Mouse (Mus musculus) embryonic facial prominence, embryonic 10.5 days (tissue): ENCODE measurements around the gene Fancd2os. TPM values are rescaled to one million over a fixed set of nuclear protein-coding genes. Genes with fewer than 3 reads are reported as not detected.

Source experiments
- DNase-seq: peaks from one replicate; pipeline ENCODE4 v3.0.0-alpha.2; 2017; ENCODE audit warnings: low spot score
- H3K27ac ChIP-seq: fragments of 300-500 bp; sonication (generic); replicated peaks from 2 replicates; pipeline ENCODE4 v1.5.1; 2016; ENCODE audit warnings: mild to moderate bottlenecking
- H3K27me3 ChIP-seq: fragments of 300-500 bp; sonication (generic); replicated peaks from 2 replicates; pipeline ENCODE4 v1.6.1; 2016; ENCODE audit warnings: low read depth, mild to moderate bottlenecking; ENCODE audit not compliant: poor library complexity, severe bottlenecking
- H3K36me3 ChIP-seq: fragments of 300-500 bp; sonication (generic); replicated peaks from 2 replicates; pipeline ENCODE4 v1.6.1; 2016; ENCODE audit warnings: mild to moderate bottlenecking, moderate library complexity
- H3K4me1 ChIP-seq: fragments of 300-500 bp; sonication (generic); 2 replicates; pipeline ENCODE4 v1.6.1; 2016
- H3K4me3 ChIP-seq: fragments of 300-500 bp; sonication (generic); 2 replicates; pipeline ENCODE4 v1.5.1; 2016; ENCODE audit warnings: mild to moderate bottlenecking, moderate library complexity
- H3K9me3 ChIP-seq: fragments of 300-500 bp; sonication (generic); 2 replicates; pipeline ENCODE4 v1.6.1; 2016; ENCODE audit warnings: mild to moderate bottlenecking
- WGBS: fragments of 180-500 bp; shearing (Covaris S2); methylation state at CpG from one replicate; pipeline ENCODE4 v1.1.7; 2016; 5-methylcytosine and 5-hydroxymethylcytosine counted together
- polyA plus RNA-seq: library from polyadenylated mRNA; unstranded; fragments of >200 nt; fragmentation: Nextera tagmentation; extraction: Ambion mirVana; gene quantifications from 2 replicates; pipeline ENCODE4 v1.2.1, GENCODE M21; 2016

The Fancd2os gene
- polyA plus RNA-seq: 0.22 TPM in 1 of 2 replicates, not detected in the other

GRCm38 (mm10) chr6:113600543-113601139 lies at the start of gene Fancd2os:
Fancd2os (minus strand) TSS chr6:113600715.
- H3K27ac ChIP-seq: 0 out of 2 replicates have a peak within 1 kb of the TSS, but pooled peaks have one; percentile 41
- peak; percentile 35 for DNase-seq
- no peaks in the 10 kb centered on the region for H3K27me3 ChIP-seq
- peaks cover 10% of the 10 kb centered on the region for H3K4me1 ChIP-seq
- H3K9me3 ChIP-seq: no peaks in the 10 kb centered on the region
- WGBS: 48% methylated on average over 23 of the region's 23 CpGs
- H3K4me3 ChIP-seq: peak within 1 kb of the TSS; percentile 16
- H3K36me3 ChIP-seq: peaks cover 15% of the 10 kb centered on the region

GRCm38 (mm10) chr6:113650197-113650640 lies 49.7 kb upstream of the Fancd2os start:
- Histone ChIP-seq H3K4me1 (peaks cover 5% of the 10 kb centered on the region), H3K36me3 (no peaks in the 10 kb centered on the region), H3K4me3 (no peak overlapping the region), H3K9me3 (no peaks in the 10 kb centered on the region), H3K27me3 (no peaks in the 10 kb centered on the region), H3K27ac (no peak overlapping the region)
- 81% methylated on average over 4 of the region's 4 CpGs for WGBS
- DNase-seq: no peak

DNA sequence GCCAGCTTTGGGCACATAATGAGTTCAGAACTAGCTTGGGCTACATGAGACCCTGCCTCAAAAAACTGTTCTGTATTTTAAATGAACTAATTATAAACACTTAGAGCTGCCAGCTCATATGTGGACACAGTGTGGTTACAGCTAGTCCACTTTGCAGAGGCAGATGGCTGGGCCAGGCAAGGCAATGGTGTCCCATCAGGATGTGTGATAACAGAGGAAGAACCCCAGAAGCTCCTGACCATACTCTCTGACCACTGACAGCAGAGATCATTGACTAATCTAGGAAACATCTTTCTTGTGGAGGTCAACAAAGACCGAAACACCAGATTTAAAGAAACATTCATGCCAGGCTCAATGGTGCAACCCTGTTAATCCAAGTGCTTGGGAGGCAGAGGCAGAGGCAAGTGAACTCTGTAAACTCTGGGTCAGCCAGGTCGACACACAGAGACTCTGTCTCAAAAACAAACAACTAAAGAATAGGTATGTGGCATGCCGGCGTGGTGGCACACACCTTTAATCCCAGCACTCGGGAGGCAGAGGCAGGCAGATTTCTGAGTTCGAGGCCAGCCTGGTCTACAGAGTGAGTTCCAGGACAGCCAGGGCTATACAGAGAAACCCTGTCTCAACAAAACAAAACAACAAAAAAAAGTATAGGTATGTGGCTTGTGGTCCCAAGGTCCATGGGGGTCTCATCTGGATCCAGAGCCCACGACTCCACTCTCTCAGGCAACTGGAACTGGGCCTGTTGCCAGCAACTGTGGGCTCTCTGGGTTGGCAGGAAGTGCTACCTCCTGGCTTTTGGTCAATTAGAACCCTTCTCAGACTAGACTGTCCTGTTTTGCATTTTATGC lies 49.1 kb upstream of the Fancd2os start:
- DNase-seq: no peak
- Histone ChIP-seq H3K27me3 (no peaks in the 10 kb centered on the region), H3K36me3 (no peaks in the 10 kb centered on the region), H3K4me3 (no peak overlapping the region), H3K27ac (no peak overlapping the region), H3K9me3 (no peaks in the 10 kb centered on the region), H3K4me1 (peaks cover 5% of the 10 kb centered on the region)
- WGBS: 87% methylated on average over 7 of the region's 7 CpGs

DNA sequence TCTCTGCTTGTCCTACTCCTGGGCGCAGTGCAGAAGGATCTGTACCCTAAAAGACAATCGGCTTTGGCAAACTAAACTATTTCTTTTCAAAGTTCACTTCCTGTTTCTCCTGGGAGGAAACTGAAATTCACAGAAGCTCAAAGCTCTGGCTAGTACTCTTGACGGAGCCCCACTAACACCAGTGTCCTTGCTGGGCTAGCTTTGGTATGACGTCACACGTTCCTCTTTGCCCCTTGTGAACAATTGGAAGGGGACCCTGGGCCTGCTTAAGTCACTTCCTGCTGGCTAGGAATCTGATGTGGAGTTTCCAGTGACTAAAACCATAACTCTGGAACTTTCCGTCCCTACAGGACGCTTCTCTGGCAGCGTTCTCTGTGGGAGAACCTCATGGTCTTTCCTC lies 44.3 kb upstream of the Fancd2os start:
- Histone ChIP-seq H3K4me1 (peaks cover 5% of the 10 kb centered on the region), H3K9me3 (no peaks in the 10 kb centered on the region), H3K27ac (no peak overlapping the region), H3K36me3 (no peaks in the 10 kb centered on the region), H3K27me3 (no peaks in the 10 kb centered on the region), H3K4me3 (no peak overlapping the region)
- 86% methylated on average over 8 of the region's 8 CpGs for WGBS
- DNase-seq: no peak

GRCm38 (mm10) chr6:113643967-113644366 lies 43.5 kb upstream of the Fancd2os start:
- Histone ChIP-seq H3K4me1 (peaks cover 3% of the 10 kb centered on the region), H3K27me3 (no peaks in the 10 kb centered on the region), H3K36me3 (no peaks in the 10 kb centered on the region), H3K4me3 (no peak overlapping the region), H3K9me3 (no peaks in the 10 kb centered on the region), H3K27ac (no peak overlapping the region)
- no peak for DNase-seq
- WGBS: 94% methylated on average over 2 of the region's 2 CpGs

DNA sequence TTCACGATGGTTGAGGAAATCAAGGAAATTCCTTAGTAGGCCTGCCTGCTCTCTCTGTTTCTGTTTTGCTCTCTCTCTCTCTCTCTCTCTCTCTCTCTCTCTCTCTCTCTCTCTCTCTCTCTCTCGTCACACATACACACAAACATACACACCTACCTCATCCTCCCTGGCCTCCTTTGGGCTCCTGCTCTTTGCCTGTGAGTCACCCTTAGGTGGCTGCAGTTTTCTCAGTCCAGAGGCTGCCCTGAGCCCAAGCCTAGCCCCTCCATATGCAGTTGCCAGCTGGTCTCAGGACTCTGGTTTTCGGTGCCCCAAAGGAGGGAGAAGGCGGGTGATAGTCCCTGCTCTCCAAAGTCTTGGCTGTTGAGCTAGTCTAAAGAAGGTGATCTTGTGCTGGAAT lies 42.5 kb upstream of the Fancd2os start:
- no peak overlapping the region for H3K27ac ChIP-seq
- peaks cover 7% of the 10 kb centered on the region; the same call in 1 of the 2 replicates for H3K4me1 ChIP-seq
- no peak for DNase-seq
- H3K27me3 ChIP-seq: no peaks in the 10 kb centered on the region
- H3K4me3 ChIP-seq: no peak overlapping the region
- H3K36me3 ChIP-seq: no peaks in the 10 kb centered on the region
- 88% methylated on average over 4 of the region's 4 CpGs for WGBS
- H3K9me3 ChIP-seq: no peaks in the 10 kb centered on the region

DNA sequence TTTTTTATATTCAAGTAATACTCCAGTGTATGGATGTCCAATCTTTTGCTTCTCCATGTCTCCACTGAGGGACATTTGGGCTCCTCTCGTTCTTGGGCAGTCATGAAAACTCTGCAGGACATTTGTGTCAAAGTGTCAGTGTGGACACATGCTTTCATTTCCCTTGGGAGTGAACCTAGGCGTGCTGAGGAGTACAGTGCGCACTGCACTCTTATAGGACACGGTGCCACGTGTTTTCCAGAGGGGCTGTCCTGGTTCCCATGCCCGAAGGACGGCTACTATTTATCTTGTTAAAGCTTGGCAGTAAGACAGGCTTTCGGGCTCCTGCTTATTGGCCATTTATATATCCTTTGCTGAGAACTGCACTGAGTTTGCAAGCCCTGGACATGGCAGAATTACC lies 42.1 kb upstream of the Fancd2os start:
- no peak for DNase-seq
- Histone ChIP-seq H3K27me3 (no peaks in the 10 kb centered on the region), H3K4me3 (no peak overlapping the region), H3K36me3 (no peaks in the 10 kb centered on the region), H3K9me3 (no peaks in the 10 kb centered on the region), H3K27ac (no peak overlapping the region), H3K4me1 (peaks cover 7% of the 10 kb centered on the region; the same call in 1 of the 2 replicates)
- 91% methylated on average over 8 of the region's 8 CpGs for WGBS

DNA sequence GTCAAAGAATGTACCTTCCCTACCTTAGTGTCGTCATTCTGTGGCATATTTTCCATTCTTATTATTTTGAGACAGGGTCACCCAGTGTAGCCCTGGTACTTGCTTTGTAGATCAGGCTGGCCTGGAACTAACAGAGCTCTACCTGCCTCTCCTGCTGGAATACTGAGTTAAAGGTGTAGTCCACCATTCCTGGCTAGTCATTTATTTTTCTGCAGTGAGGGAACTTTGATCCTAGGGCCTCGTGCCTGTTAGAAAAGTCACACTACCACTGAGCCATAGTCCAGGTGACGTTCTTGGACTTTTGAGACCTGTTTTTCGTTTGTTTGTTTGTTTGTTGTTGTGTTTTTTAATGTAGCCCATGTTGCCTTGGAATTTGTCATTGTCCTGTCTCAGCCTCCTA lies 38.7 kb upstream of the Fancd2os start:
- peaks cover 7% of the 10 kb centered on the region; the same call in 1 of the 2 replicates for H3K4me1 ChIP-seq
- no peaks in the 10 kb centered on the region for H3K27me3 ChIP-seq
- H3K27ac ChIP-seq: no peak overlapping the region
- WGBS: 82% methylated on average over 4 of the region's 4 CpGs
- H3K36me3 ChIP-seq: 0 out of 2 replicates have a peak, but pooled peaks cover 3% of the 10 kb centered on the region
- H3K9me3 ChIP-seq: no peaks in the 10 kb centered on the region
- no peak overlapping the region for H3K4me3 ChIP-seq
- no peak for DNase-seq

DNA sequence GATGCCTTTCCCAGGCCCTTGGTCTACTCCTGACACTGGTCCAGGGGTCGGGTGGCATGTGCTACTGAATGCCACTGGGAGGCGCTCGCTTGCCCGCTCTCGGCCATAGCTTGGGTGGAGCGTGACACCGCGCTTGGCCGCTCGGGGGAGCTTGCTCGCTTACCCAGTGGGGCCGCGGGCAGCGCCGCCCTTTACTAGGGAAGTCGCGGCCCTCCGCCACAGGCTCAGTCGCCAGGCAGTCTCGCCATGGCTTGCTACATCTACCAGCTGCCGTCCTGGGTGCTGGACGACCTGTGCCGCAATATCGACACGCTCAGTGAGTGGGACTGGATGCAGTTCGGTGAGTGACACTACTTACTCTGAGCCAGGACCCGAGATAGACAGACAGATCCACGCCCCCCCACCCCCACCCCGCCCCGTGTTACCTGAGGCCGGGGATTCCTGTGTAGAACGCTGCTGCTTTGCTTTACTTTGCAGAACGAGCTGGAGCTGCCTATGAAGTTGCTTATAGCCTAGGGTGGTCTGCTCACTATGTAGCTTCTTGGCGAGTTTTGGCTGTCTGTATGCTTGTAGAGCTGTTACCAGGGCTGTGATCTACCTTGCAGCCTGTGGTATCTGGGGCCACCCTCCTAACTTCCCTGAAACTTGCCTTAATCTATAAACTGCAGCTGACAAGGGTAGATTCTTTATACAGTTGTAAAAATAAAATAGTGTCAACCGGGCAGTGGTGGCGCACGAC lies 38.0 kb upstream of the Fancd2os start, which contains the start of gene Irak2:
TSS of gene Irak2 (plus strand) at position 166 of the 739 bp plus-strand sequence.
- H3K36me3 ChIP-seq: peaks cover 9% of the 10 kb centered on the region
- 9% methylated on average over 37 of the region's 37 CpGs for WGBS
- H3K4me1 ChIP-seq: peaks cover 7% of the 10 kb centered on the region; the same call in 1 of the 2 replicates
- DNase-seq: peak; percentile 95
- H3K9me3 ChIP-seq: no peaks in the 10 kb centered on the region
- H3K4me3 ChIP-seq: peak within 1 kb of the TSS; percentile 64
- no peaks in the 10 kb centered on the region for H3K27me3 ChIP-seq
- H3K27ac ChIP-seq: peak within 1 kb of the TSS; percentile 77

GRCm38 (mm10) chr6:113632863-113633262 lies 32.3 kb upstream of the Fancd2os start:
- H3K9me3 ChIP-seq: no peaks in the 10 kb centered on the region
- no peak overlapping the region for H3K27ac ChIP-seq
- H3K36me3 ChIP-seq: peaks cover 64% of the 10 kb centered on the region
- H3K27me3 ChIP-seq: no peaks in the 10 kb centered on the region
- H3K4me3 ChIP-seq: no peak overlapping the region
- DNase-seq: no peak
- 91% methylated on average over 4 of the region's 4 CpGs for WGBS
- no peaks in the 10 kb centered on the region for H3K4me1 ChIP-seq

DNA sequence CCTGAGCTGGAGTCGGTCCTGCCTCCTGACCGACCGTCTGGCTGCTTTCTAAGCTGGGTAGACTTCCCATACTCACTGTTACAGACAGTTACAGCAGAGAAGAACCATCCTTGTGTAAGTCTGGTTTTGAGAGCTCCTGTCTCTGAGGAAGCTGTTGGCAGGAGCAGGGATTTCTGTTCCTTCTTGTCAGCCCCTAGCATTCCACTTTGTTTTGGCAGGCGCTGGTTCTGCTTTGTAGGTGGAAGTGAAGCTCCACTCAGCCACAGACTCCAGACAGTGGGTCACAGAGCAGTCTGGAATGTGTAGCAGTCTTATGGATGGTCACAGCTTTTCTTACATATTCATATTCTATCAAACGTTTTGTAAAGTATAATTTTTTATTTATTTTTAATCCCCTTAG lies 29.8 kb upstream of the Fancd2os start:
- Histone ChIP-seq H3K36me3 (peaks cover 86% of the 10 kb centered on the region), H3K4me1 (peaks cover 9% of the 10 kb centered on the region), H3K27ac (no peak overlapping the region), H3K4me3 (no peak overlapping the region), H3K27me3 (no peaks in the 10 kb centered on the region), H3K9me3 (no peaks in the 10 kb centered on the region)
- no peak for DNase-seq
- 85% methylated on average over 5 of the region's 5 CpGs for WGBS

DNA sequence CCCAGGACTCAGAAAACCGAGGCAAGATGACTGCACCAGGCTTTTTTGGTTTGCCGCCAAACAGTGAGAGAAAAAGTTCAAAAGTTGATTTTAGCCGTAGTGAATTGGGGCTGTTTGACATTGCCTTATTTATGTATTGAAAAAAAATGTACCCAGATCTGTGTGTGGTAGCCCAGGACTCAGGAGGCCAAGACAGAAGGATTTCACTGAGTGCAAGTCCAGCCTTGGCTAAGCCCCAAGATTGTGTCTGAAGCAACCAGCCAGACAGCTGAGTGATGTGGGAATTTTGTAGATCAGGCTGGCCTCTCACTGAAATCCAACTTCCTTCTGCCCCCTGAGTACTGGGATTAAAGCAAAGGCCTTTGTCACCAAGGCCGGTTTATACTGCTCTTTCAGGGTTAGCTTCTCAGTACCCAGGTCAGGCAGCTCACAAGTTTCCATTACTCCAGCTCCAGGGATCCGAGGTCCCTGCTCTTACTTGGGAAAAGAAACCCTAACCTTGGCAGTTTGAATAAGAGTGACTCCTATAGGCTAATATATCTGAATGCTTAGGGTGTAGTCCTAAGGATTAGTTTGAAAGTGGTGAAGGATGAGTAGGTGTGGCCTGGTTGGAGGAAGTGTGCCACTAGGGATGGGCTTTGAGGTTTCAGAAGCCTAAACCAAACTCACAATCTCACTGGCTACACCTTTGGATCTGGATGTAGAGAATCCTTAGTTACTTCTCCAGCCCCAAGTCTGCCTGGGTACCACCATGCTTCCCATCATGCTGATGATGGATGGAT lies 24.7 kb upstream of the Fancd2os start:
- peak overlapping the region; percentile 79 for H3K4me3 ChIP-seq
- WGBS: 68% methylated on average over 5 of the region's 5 CpGs
- no peaks in the 10 kb centered on the region for H3K27me3 ChIP-seq
- H3K9me3 ChIP-seq: no peaks in the 10 kb centered on the region
- no peak overlapping the region for H3K27ac ChIP-seq
- H3K4me1 ChIP-seq: peaks cover 19% of the 10 kb centered on the region
- no peak for DNase-seq
- H3K36me3 ChIP-seq: peaks cover 45% of the 10 kb centered on the region
